Mouse (Mus musculus) kidney, embryonic 16.5 days (tissue): ENCODE results near the gene Mob1b. TPM values are rescaled to one million over a fixed set of nuclear protein-coding genes. Genes with fewer than 3 reads are reported as not detected.

ENCODE experiments used
- ATAC-seq: fragments of 200-750 bp; cut with Nextera tagmentation; 2 replicates; pipeline ENCODE4 v1.8.0; 2017; ENCODE audit warnings: moderate TSS enrichment; ENCODE audit not compliant: low FRiP score, low TSS enrichment
- H3K27ac ChIP-seq: fragments of 300-500 bp; sonication (generic); 2 replicates; pipeline ENCODE4 v1.5.1; 2014; ENCODE audit warnings: low read length
- H3K27me3 ChIP-seq: fragments of 300-500 bp; sonication (generic); 2 replicates; pipeline ENCODE4 v1.6.1; 2014; ENCODE audit warnings: low read length, control low read depth, mixed read lengths; ENCODE audit not compliant: insufficient read depth
- H3K36me3 ChIP-seq: fragments of 300-500 bp; sonication (generic); 2 replicates; pipeline ENCODE4 v1.6.1; 2014; ENCODE audit warnings: low read length, control low read depth, mixed read lengths; ENCODE audit not compliant: insufficient read depth
- H3K4me1 ChIP-seq: fragments of 300-500 bp; sonication (generic); 2 replicates; pipeline ENCODE4 v1.6.1; 2014; ENCODE audit warnings: low read length, control low read depth, mixed read lengths; ENCODE audit not compliant: insufficient read depth
- H3K4me2 ChIP-seq: fragments of 300-500 bp; sonication (generic); replicated peaks from 2 replicates; pipeline ENCODE4 v1.6.1; 2014; ENCODE audit warnings: low read depth, low read length
- H3K4me3 ChIP-seq: fragments of 300-500 bp; sonication (generic); 2 replicates; pipeline ENCODE4 v1.5.1; 2014; ENCODE audit warnings: mild to moderate bottlenecking, low read length
- H3K9ac ChIP-seq: fragments of 300-500 bp; sonication (generic); replicated peaks from 2 replicates; pipeline ENCODE4 v1.6.1; 2014; ENCODE audit warnings: low read length
- H3K9me3 ChIP-seq: fragments of 300-500 bp; sonication (generic); 2 replicates; pipeline ENCODE4 v1.6.1; 2016; ENCODE audit warnings: low read length, control low read depth
- WGBS: fragments of 180-500 bp; shearing (Covaris S2); extraction: QIAGEN DNeasy Blood & Tissue Kit; methylation state at CpG from one replicate; pipeline ENCODE4 v1.1.7; 2014; 5-methylcytosine and 5-hydroxymethylcytosine counted together
- polyA plus RNA-seq: library from polyadenylated mRNA; unstranded; fragments of >200 nt; fragmentation: Nextera tagmentation; extraction: Ambion mirVana; gene quantifications from 2 replicates; pipeline ENCODE4 v1.2.1, GENCODE M21; 2015

Gene Mob1b
- polyA plus RNA-seq, 1 experiment from 2014 or later = 10.3 TPM

DNA sequence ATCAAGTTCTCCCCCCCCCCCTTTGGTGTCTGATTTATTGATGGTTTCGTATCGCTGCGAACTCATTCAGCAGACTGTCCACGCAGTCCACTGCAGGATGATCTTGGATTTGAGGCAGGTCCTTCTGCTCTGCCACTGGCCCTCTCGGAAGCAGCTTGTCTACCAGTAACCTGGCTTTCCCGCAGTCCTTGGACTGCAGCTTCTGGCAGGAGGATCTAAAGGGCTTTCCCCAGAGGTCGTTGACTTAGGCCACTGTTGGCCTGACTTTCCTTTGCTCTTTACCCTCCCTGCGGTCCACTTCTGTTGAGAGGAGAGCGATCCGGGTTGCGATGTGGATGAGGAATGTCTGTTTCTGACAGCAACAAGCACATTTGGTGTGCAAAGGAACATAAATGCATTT is 75.9 kb downstream of the Mob1b start:
- H3K4me3 ChIP-seq = peak overlapping the region; percentile 20
- peak overlapping the region; percentile 47 for H3K4me2 ChIP-seq
- 0 out of 2 replicates have a peak overlapping the region, but pooled peaks have one; percentile 16 for H3K9ac ChIP-seq
- peak overlapping the region; percentile 66 for H3K27ac ChIP-seq
- H3K36me3 ChIP-seq = no peaks in the 10 kb centered on the region
- H3K9me3 ChIP-seq = no peaks in the 10 kb centered on the region
- ATAC-seq = peak; percentile 54
- peaks cover 15% of the 10 kb centered on the region for H3K4me1 ChIP-seq
- 21% methylated on average over 11 of the region's 11 CpGs for WGBS
- H3K27me3 ChIP-seq = no peaks in the 10 kb centered on the region

DNA sequence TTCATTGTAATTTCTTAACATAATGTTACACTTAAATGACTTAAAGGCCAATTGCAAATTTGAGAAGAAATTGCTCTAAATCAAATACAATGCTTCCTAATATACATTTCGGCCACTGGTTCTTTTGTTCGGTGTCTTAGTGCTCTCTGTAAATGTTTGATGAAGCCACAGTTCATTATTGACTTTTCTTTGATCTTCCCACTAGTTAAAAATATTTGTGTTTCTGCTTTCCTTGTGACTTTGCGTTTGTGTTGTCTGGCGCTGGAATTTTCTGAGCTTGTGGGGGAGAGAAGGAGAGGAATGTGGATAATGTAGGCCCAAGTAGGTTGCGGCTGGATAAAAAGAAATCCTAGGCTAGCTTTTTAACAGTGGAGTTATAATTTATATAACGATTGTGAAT is 76.5 kb downstream of the Mob1b start:
- no peaks in the 10 kb centered on the region for H3K9me3 ChIP-seq
- H3K4me3 ChIP-seq = no peak overlapping the region

GRCm38 (mm10) chr5:88805616-88806015 is 85.0 kb downstream of the Mob1b start:
- no peak overlapping the region for H3K4me2 ChIP-seq
- no peak overlapping the region for H3K9ac ChIP-seq
- H3K4me1 ChIP-seq = no peaks in the 10 kb centered on the region
- H3K27ac ChIP-seq = no peak overlapping the region
- no peak overlapping the region for H3K4me3 ChIP-seq
- WGBS = 87% methylated on average over 4 of the region's 4 CpGs
- H3K27me3 ChIP-seq = no peaks in the 10 kb centered on the region
- no peaks in the 10 kb centered on the region for H3K9me3 ChIP-seq
- H3K36me3 ChIP-seq = no peaks in the 10 kb centered on the region
- no peak for ATAC-seq

More for the DNA sequence above, 76.5 kb downstream of the Mob1b start:
- Histone ChIP-seq H3K9ac (no peak overlapping the region), H3K4me1 (peaks cover 15% of the 10 kb centered on the region), H3K36me3 (no peaks in the 10 kb centered on the region), H3K4me2 (no peak overlapping the region), H3K27me3 (no peaks in the 10 kb centered on the region), H3K27ac (peak overlapping the region; percentile 66; the same call in 1 of the 2 replicates)
- ATAC-seq = peak; percentile 23; the same call in 1 of the 2 replicates
- WGBS = 50% methylated on average over 6 of the region's 6 CpGs

DNA sequence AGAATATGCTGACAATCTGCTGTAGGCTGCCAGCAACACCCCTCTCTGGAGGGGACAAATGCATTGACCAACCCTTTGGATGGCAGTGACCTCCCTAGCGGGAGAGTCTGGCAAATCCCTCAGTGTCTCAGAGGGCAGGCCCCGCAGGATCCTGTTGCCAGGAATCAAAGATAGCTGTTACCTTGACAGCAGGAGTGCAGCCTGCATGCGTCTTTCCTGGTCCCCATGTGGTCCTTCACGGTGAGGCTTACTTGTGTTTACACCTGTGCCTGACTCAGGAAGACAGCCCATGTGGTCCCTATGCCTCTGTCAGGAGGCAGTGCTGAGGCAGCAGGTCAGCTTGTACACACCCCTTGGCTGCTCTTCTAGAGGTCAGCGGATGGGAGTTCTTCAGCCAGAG is 85.6 kb downstream of the Mob1b start:
- ATAC-seq = no peak

DNA sequence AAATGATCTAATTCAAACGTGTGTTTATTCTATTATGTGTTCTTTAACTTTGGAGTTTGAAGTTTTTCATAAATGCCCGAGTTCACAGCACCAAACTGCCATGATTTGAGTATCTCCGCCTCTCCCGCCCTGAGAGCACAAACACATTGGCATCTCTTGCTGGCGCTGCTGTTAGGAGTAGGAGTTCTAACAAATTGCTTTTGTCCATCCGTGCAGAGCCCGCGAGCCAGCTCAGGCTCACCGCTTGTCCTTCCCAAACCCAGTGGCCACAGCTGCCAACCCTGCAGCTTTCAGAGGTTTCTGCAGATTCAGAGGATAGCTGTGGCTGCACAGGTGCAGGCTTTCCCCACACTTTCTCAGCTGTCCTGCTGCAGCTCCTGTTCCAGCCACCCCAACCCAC is 86.7 kb downstream of the Mob1b start:
- Histone ChIP-seq H3K4me3 (no peak overlapping the region), H3K9me3 (no peaks in the 10 kb centered on the region), H3K36me3 (no peaks in the 10 kb centered on the region), H3K27me3 (no peaks in the 10 kb centered on the region), H3K4me1 (no peaks in the 10 kb centered on the region), H3K4me2 (no peak overlapping the region), H3K27ac (no peak overlapping the region), H3K9ac (no peak overlapping the region)
- WGBS = 41% methylated on average over 9 of the region's 9 CpGs
- no peak for ATAC-seq

More for the DNA sequence above, 85.6 kb downstream of the Mob1b start:
- H3K9me3 ChIP-seq = no peaks in the 10 kb centered on the region
- WGBS = 33% methylated on average over 5 of the region's 5 CpGs
- H3K27me3 ChIP-seq = no peaks in the 10 kb centered on the region
- no peak overlapping the region for H3K4me2 ChIP-seq
- no peak overlapping the region for H3K9ac ChIP-seq
- no peaks in the 10 kb centered on the region for H3K4me1 ChIP-seq
- H3K36me3 ChIP-seq = no peaks in the 10 kb centered on the region
- H3K4me3 ChIP-seq = no peak overlapping the region
- H3K27ac ChIP-seq = no peak overlapping the region

DNA sequence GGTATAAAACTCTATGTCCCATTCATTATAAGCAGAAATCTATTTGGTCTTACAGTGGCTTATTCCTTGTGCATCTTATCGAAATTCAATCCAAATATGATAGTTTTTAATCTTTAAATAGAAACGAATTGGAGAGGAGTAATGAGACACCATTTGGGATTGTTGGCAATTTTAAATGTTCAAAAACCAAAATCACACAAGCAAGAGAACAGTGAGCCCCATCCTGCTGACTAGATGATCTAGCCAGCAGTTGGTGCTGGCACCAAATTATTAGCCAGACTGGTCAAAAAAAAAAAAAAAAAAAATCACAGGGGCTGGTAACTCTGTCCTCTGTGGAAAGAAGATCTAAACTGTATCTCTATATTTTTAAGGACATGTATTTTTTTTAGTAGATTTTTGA is 92.5 kb downstream of the Mob1b start:
- H3K9me3 ChIP-seq = no peaks in the 10 kb centered on the region
- 88% methylated on average over 2 of the region's 2 CpGs for WGBS
- no peaks in the 10 kb centered on the region for H3K36me3 ChIP-seq
- no peaks in the 10 kb centered on the region for H3K27me3 ChIP-seq
- no peak overlapping the region for H3K9ac ChIP-seq
- no peaks in the 10 kb centered on the region for H3K4me1 ChIP-seq
- H3K27ac ChIP-seq = no peak overlapping the region
- H3K4me3 ChIP-seq = no peak overlapping the region
- no peak for ATAC-seq
- H3K4me2 ChIP-seq = no peak overlapping the region

Other genes starting within 250 kb of the Mob1b start
- gene Enam, start 232.9 kb upstream of the Mob1b start, polyA plus RNA-seq = not detected in 2 replicates
- 0.11 and 0.17 TPM in 2 replicates for gene Jchain, start 193.0 kb upstream of the Mob1b start, polyA plus RNA-seq
- 73.1 and 78.0 TPM in 2 replicates for gene Utp3, start 166.4 kb upstream of the Mob1b start, polyA plus RNA-seq
- gene Rufy3, start 155.8 kb upstream of the Mob1b start, polyA plus RNA-seq = 15.3 and 16.8 TPM in 2 replicates
- gene Grsf1, start 44.7 kb upstream of the Mob1b start, polyA plus RNA-seq = 36.1 and 59.0 TPM in 2 replicates
- 41.4 and 47.1 TPM in 2 replicates for gene Dck, start 44.1 kb downstream of the Mob1b start, polyA plus RNA-seq
- gene Slc4a4, start 166.0 kb downstream of the Mob1b start, polyA plus RNA-seq = 11.1 and 12.7 TPM in 2 replicates